Mouse (Mus musculus): ENCODE measurements around the gene Zg16. TPM values are rescaled to one million over a fixed set of nuclear protein-coding genes. Genes with fewer than 3 reads are reported as not detected.

Gene Zg16
- 1.2 TPM in 1 of 2 replicates, not detected in the other for total RNA-seq (2023)

GRCm38 (mm10) chr7:127087278-127088010 is at the start of gene Zg16:
TSS of gene Zg16 (minus strand) at chr7:127087328.

DNA sequence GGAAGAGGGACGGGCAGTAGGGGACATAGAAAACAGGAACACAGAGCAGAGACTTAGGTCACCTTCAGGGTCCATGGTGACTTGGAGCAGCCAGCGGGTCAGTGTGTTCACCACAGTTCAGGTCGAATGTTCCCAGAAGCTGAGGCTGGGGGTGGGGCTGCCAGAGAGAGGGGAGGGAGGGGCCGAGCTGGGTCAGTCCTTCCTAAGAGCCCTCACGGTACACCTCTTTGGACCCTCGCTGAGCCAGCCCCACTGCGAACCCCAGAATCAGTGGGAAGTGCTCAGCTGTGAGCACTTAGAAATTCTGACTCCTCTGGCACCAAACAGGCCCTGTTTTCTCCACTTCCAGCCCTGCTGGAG is 34.8 kb upstream of the Zg16 start, which contains the start of gene Qprt:
TSS of gene Qprt (minus strand) at position 316 of the 360 bp plus-strand sequence.

DNA sequence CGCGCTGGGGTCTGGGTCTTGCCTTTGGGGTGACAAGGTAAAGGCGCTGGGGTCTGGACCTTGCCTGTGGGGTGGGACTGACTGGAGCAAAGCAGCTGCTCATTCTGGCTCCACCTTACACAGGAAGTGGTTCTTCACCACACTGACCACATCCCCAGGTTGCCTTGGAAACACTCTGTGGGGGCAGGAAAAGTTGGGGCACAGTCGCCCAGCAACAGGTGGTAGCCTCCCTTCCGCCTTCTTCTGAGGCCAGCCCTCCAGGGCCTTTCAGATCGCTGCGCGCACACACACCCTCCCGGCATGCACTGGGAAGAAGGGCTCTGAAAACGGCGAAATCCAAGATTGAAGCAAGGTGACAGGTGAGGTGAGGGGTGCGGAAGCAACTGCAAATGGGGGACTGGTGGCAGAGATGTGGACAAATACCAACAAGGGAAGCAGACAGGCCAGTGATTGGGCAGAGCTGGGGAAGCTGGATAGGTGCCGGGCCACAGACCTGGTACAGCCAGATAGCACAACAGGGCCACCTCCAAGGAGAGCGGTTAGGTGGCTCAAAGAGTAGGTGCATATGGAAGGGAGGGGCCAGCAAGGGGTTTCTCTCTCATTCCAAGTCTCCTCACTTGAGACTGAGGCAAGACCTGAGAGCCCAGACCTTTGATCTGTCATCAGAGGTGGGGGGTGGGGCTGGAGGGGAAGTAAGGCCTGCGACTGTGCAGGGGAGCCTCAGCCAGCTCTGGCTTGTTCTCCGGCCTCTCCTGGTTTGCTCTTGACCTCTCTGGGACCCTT is 4.2 kb upstream of the Zg16 start, which contains the start of gene AI467606:
TSS of gene AI467606 (plus strand) at position 246 of the 783 bp plus-strand sequence.

GRCm38 (mm10) chr7:127041851-127042672 is 45.1 kb downstream of the Zg16 start, which contains the start of gene Kif22:
TSS of gene Kif22 (minus strand) at chr7:127042471.

GRCm38 (mm10) chr7:127026984-127027726 is 60.0 kb downstream of the Zg16 start, which contains the start of gene Maz:
TSS of gene Maz (minus strand) at chr7:127027037.

DNA sequence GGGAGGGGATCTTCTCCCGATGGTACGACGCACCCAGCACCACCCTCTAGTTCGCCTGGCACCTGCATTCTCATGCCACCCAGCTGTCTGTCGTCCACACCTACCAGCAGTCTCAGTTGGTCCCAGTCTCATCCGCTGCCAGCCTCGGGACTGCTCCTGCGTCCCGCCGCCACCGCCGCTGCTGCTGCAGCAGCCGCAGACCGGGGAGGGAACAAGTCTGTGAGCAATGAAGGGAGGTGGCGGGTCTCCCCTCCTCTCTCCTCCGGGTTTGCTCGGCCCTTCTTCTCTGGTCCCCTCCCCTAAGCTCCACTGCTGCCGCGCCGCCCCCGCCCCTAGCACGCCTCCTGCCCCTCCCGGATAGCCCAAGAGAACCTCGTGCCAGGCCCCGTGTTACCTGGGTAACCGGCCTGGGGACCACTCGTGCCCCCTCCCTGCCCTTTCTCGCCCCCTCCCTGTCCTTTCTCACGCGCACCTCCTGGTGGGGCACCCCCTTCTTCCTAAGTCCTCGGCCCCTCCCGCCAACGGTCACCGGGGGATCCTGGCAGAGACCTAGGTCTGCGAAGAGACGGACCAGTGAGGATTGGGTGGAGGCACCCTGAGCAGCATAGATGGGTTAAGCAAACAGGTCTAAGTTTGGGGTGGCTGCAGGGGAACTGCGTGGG is 66.1 kb downstream of the Zg16 start, which contains the start of the genes Gm42742 and Prrt2:
TSS of gene Gm42742 (minus strand) at position 197 of the 662 bp plus-strand sequence.
TSS of gene Prrt2 (minus strand) at position 311 of the 662 bp plus-strand sequence.

GRCm38 (mm10) chr7:127016971-127017949 is 69.9 kb downstream of the Zg16 start, which contains the start of gene Pagr1a:
TSS of gene Pagr1a (minus strand) at chr7:127017352.

DNA sequence TGATC is 70.8 kb downstream of the Zg16 start, which contains the start of gene Pagr1b:
TSS of gene Pagr1b (minus strand) at position 4 of the 5 bp plus-strand sequence.

GRCm38 (mm10) chr7:127014320-127014719 is 72.8 kb downstream of the Zg16 start, which contains the start of gene Mvp:
TSS of gene Mvp (minus strand) at chr7:127014621.

Other genes starting within 250 kb of the Zg16 start
- not detected in 2 replicates for gene Doc2a, start 239.9 kb downstream of the Zg16 start, total RNA-seq (2023)
- gene Hirip3, start 225.4 kb downstream of the Zg16 start, total RNA-seq (2023): 37.5 and 38.0 TPM in 2 replicates
- gene Ino80e, start 225.0 kb downstream of the Zg16 start, total RNA-seq (2023): 41.4 and 42.2 TPM in 2 replicates
- 50.7 and 59.9 TPM in 2 replicates for gene Taok2, start 202.6 kb downstream of the Zg16 start, total RNA-seq (2023)
- 38.9 and 40.1 TPM in 2 replicates for gene Tmem219, start 164.4 kb downstream of the Zg16 start, total RNA-seq (2023)
- 17.4 and 23.2 TPM in 2 replicates for gene Kctd13, start 158.4 kb downstream of the Zg16 start, total RNA-seq (2023)
- gene Asphd1, start 137.7 kb downstream of the Zg16 start, total RNA-seq (2023): not detected in 2 replicates
- 1.9 and 3.1 TPM in 2 replicates for gene Sez6l2, start 136.8 kb downstream of the Zg16 start, total RNA-seq (2023)
- 56.2 and 56.5 TPM in 2 replicates for gene Cdipt, start 111.4 kb downstream of the Zg16 start, total RNA-seq (2023)
- gene Cdiptos, start 111.2 kb downstream of the Zg16 start, total RNA-seq (2023): 0.95 and 1.3 TPM in 2 replicates
- 49.1 and 58.0 TPM in 2 replicates for gene Mvp, start 72.7 kb downstream of the Zg16 start, total RNA-seq (2023)
- not detected in 2 replicates for gene Pagr1b, start 70.8 kb downstream of the Zg16 start, total RNA-seq (2023)
- gene Pagr1a, start 70.0 kb downstream of the Zg16 start, total RNA-seq (2023): 1.5 and 35.7 TPM in 2 replicates
- 26.0 TPM in 1 of 2 replicates, not detected in the other for gene Gm42742, start 66.2 kb downstream of the Zg16 start, total RNA-seq (2023)
- 0.79 TPM in 1 of 2 replicates, not detected in the other for gene Prrt2, start 66.1 kb downstream of the Zg16 start, total RNA-seq (2023)
- 128 and 143 TPM in 2 replicates for gene Maz, start 60.3 kb downstream of the Zg16 start, total RNA-seq (2023)
- gene Kif22, start 44.9 kb downstream of the Zg16 start, total RNA-seq (2023): 41.1 and 48.3 TPM in 2 replicates
- gene AI467606, start 4.0 kb upstream of the Zg16 start, total RNA-seq (2023): 155 and 172 TPM in 2 replicates
- gene Qprt, start 34.9 kb upstream of the Zg16 start, total RNA-seq (2023): 2.0 and 3.8 TPM in 2 replicates
- gene Spn, start 50.5 kb upstream of the Zg16 start, total RNA-seq (2023): 96.9 and 102 TPM in 2 replicates
- gene Cd2bp2, start 108.7 kb upstream of the Zg16 start, total RNA-seq (2023): 47.6 and 62.2 TPM in 2 replicates
- gene Tbc1d10b, start 121.1 kb upstream of the Zg16 start, total RNA-seq (2023): 106 and 122 TPM in 2 replicates
- gene Mylpf, start 121.6 kb upstream of the Zg16 start, total RNA-seq (2023): 6.7 and 11.1 TPM in 2 replicates
- 2.8 and 4.0 TPM in 2 replicates for gene Zfp553, start 145.7 kb upstream of the Zg16 start, total RNA-seq (2023)
- 107 and 123 TPM in 2 replicates for gene Sept1, start 145.8 kb upstream of the Zg16 start, total RNA-seq (2023)
- gene Zfp771, start 156.9 kb upstream of the Zg16 start, total RNA-seq (2023): 3.2 and 4.7 TPM in 2 replicates
- gene Dctpp1, start 173.4 kb upstream of the Zg16 start, total RNA-seq (2023): 18.4 and 20.9 TPM in 2 replicates
- 150 and 202 TPM in 2 replicates for gene Sephs2, start 186.7 kb upstream of the Zg16 start, total RNA-seq (2023)
- 239 and 332 TPM in 2 replicates for gene Itgal, start 208.9 kb upstream of the Zg16 start, total RNA-seq (2023)

Measured in neutrophil, adult 65 days (primary cell).